Mouse (Mus musculus): ENCODE data around the gene Trim16.

Gene Trim16

DNA sequence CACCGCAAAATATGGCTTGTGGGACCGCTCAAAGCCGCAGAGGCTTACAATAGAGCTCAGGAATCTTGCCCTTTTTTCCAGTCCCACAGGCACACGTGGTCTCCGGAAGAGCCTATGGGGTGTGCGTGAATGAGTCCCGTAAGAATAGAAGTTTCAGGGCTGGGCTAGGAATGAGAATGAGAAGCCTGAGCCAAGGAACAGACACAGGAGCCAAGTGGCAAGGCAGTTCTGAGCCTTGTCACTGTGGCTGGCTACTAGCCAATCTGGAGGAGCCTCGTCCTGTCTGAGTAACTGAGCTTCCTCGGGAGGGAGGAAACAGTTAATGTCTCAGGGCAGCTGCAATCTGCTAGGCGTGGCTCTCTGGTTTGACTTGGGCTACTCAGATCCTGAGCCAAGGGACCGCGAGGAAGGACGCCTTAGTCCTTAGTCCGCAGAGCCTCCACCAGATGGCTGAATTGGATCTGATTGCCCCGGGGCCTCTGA lies at the start of gene Trim16:
Gene Trim16, plus strand, starts transcription at position 173 of the 483 bp plus-strand sequence.
- DNase-seq: peak; percentile 76

- no peak for DNase-seq
Observed at GRCm38 (mm10) chr11:62776510-62776909, 43.5 kb upstream of the Trim16 start.

GRCm38 (mm10) chr11:62788935-62789616 lies 31.0 kb upstream of the Trim16 start, which contains the start of gene Zfp286:
Zfp286 (minus strand) TSS chr11:62789462.
- DNase-seq: peak; percentile 81

DNA sequence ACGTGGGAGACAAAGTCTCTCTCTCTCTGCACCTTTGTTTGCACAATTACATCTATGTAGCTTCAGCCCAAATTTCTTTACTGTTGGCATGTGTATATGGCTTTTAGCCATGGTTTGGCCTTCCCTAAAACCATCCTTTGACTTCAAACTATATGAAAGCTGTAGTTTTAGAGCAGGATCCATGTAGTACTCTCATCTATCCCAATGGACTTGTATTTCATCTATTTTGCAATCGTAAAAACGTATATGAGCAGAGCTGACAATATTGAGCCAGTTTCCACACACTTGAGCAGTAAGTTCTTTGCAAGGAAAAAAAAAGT lies 30.5 kb upstream of the Trim16 start:
- DNase-seq: no peak

- DNase-seq: no peak
Observed at GRCm38 (mm10) chr11:62804119-62804518, 15.9 kb upstream of the Trim16 start.

DNA sequence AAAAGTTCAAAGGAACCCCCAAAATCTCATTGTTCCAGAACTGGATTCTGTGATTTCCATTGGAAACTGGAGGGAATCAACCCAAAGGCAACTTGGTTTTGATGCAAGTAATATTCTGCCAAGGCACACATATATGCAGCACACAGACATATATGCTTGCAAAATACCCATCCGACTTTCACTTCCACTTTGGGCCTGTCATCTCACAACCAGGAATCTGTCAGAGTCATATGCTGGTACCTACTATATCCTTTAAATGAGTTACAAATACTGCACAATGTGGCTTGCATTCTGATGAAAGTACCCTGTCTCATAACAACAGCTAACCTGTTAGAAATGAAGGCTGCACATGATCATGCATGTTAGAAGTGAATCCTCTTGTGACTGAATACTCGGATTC lies 12.1 kb upstream of the Trim16 start:
- no peak for DNase-seq

DNA sequence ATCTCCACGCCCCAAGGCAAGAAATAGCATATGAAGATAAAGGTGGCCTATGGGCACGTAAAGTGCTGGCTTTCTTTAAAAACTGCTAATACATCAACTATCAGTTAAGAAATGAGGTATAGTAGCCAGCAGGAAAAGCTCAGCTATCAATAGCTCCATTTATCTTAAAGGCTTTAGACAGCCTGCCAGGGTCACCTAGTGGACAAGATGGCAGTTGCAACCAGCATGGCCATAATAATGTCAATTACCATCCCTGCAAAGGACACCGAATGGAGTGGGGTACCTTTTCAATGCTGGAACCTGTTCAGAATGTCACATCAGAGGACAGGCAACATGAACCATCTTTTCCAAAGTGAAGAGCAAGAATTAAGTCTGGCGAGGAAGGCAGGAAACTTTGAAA lies 10.8 kb upstream of the Trim16 start:
- DNase-seq: peak; percentile 49

DNA sequence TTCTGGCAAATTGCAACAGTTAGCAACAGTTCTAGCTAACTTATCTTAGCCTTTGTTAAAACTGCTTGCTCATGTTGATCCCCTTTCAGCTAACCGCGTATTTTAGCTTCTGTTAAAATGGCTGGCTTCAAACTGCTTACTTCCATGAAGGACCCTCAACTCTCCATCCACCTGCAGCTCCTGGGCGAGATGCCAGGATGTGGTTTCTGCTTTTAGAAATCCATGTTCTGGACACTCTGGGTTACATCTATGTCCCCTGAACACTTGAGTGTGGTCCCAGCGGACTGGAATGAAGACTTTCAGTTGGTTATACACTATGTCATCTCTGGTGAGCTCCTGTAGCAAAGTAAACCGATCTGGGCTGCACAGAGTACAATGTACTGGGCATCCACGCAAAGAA lies 7.8 kb upstream of the Trim16 start:
- no peak for DNase-seq

GRCm38 (mm10) chr11:62813497-62813896 lies 6.5 kb upstream of the Trim16 start:
- no peak for DNase-seq

- DNase-seq: peak; percentile 50
Observed at GRCm38 (mm10) chr11:62813970-62814624, 5.9 kb upstream of the Trim16 start.

GRCm38 (mm10) chr11:62814625-62815024 lies 5.4 kb upstream of the Trim16 start:
- DNase-seq: no peak

- no peak for DNase-seq
Observed at GRCm38 (mm10) chr11:62815438-62815837, 4.6 kb upstream of the Trim16 start.

GRCm38 (mm10) chr11:62816591-62816990 lies 3.4 kb upstream of the Trim16 start:
- DNase-seq: no peak

GRCm38 (mm10) chr11:62819059-62819686 lies 858 bp upstream of the Trim16 start:
- no peak for DNase-seq

DNA sequence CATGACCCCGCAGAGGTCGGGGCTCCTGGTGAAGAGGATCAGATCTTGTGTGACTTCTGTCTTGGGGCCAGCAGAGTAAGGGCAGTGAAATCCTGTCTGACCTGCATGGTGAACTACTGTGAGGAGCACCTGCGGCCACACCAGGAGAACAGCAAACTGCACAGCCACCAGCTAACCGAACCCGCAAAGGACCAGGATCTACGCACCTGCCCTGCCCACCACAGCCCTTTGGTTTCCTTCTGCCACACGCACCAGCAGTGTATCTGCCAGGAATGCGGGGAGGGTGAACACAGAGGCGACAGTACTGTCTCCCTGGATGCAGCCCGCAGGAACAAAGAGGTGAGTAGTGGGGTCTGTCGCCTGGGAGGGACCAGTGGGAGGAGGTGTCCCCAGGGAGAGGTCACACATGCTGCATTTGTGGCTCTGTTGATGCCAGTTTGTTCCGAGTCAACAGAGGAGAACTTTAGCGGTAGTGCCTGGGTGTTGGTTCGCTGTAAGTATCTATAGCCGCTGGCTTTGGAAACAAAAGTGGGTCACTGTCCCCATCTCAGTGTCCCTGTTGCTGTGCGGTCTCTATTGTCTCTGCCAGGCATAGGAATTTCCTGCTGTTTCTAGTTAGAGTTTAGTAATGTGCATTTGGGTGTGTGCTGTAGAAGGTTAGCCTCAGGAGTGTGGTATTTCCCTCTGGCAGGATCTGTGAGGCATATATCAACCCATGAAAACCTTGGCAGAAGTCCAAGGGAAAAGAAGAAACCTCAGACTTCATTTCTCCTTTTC lies 818 bp downstream of the Trim16 start:
- peak; percentile 27 for DNase-seq

- DNase-seq: peak; percentile 50
Observed at GRCm38 (mm10) chr11:62821893-62822292, 1.9 kb downstream of the Trim16 start.

DNA sequence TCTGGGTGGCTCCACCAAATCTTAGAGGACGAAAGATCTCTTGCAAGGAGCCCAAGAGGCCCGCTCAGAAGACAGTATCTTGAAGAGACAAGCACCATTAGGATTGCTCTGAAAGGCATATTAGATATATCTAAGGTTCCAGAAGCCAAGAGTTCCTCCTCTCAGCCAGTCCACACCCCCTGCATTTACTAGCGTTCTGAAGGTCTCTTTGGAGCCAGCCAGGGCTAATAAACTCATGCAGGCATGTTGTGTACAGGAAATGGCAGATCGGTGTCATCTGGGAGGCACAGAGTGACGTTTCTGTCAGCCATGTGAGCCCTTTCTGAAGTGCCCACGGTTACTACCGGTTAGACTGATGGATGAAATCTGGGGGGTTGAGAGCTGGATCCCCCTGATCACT lies 4.2 kb downstream of the Trim16 start:
- no peak for DNase-seq

DNA sequence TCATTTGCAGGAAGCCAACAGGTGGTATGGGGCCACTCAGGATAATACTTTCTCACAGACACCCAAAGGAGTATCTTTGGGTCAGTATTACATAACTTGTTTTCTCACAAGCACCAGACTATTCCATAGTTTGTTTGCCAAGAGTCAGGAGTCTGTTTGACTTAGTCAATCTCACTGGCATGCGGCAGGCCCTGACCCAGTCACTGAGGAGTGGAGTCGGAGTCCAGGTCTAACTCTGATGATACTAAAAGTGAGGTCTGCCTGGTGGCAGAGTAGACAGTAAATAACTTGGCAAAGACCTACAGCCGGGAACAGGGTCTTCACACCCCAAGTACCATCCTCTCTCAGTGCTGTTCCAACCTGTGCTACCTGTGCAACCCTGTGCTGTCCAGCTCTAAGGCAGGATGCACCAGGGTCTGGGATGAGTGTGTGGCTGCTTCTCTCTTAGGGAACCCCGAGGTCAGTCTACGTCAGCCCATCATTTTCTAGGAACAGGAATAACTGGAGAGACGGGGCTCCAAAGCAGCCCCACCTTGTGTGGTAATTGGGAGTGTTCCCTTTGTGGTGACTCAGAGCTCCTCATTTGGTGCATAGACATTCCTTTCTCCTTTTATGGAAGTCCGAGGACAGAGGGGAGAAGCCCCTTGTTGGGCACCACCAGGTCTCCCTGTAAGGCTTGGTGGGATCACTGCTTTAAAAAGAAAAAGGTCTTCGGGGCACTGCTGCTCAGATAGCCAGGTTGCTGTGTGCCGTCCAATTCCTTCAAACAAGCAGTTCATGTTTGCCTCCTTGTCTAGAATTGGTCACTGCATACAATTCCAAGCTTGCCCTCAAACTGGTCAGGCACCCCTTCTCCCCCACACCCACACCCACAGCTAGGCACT lies 5.4 kb downstream of the Trim16 start:
- no peak for DNase-seq

DNA sequence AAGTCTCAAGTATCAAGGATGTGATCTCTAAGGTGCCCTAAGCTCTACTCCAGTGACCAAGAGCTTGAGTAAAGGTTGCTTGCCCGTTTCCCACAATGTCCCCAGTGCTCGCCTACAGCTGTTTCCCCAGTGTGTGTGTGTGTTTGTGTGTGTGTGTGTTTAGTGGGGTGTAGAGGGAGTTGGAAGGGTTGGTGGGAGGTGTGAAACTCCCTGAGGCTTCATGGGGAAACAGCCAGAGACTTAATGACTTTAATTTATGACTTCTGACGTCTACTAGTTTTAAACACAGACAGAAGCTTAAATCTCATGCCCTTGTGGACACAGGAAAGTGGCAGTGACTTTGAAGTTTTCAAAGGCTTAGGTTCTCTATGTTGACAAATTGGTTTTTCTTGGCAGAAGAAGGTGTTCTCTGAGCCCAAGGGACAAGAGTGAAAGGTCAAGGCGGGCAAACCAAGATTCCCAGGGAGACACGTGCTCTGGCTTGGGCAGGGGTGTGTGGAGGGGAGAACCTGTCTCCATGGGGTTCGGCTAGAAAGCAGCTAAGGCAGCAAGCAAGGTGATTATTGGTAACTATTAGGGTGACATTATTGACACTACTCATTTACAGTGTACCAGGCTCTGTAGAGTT lies 6.2 kb downstream of the Trim16 start:
- DNase-seq: no peak

DNA sequence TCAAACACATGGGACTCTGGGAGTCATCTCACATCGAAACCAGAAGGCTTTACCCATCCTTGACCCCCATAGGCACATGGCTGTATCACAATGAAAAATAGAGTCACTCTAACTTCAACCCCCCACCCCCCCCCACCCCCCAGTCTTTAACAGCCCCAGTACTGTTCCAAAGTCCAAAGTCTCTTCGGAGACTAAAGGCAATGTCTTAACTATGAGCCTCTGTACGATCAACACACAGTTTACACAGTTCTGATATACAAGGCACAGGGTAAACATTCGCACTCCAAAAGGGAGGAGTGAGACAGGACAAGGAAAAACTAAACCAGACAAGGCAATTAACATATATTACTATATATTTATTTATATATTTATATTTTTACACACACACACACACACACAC lies 7.1 kb downstream of the Trim16 start:
- no peak for DNase-seq

GRCm38 (mm10) chr11:62827911-62828310 lies 7.9 kb downstream of the Trim16 start:
- no peak for DNase-seq

DNA sequence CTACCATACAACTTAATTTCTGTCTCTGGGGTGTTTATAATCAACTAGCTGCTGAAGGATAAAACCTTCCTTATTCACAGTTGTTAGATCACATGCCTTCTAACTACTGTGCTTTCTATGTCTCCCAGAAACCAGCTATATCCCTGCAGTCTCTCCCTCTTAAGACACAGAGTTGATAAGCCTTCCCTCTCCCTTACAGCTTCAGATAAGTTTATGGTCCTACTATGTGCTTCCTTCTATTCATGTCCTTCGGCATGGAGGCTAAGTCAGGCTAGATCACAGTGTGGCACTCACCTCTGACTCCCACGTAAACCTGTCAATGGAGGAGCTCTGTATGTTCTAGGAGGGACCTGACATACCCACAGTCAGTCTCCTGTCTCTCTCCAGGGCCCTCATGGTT lies 10.4 kb downstream of the Trim16 start:
- DNase-seq: no peak
